Mouse (Mus musculus): ENCODE data around the gene Dennd4b. TPM values are rescaled to one million over a fixed set of nuclear protein-coding genes. Genes with fewer than 3 reads are reported as not detected.

The Dennd4b gene
- polyA plus RNA-seq, 1 experiment, result 25.7 TPM

DNA sequence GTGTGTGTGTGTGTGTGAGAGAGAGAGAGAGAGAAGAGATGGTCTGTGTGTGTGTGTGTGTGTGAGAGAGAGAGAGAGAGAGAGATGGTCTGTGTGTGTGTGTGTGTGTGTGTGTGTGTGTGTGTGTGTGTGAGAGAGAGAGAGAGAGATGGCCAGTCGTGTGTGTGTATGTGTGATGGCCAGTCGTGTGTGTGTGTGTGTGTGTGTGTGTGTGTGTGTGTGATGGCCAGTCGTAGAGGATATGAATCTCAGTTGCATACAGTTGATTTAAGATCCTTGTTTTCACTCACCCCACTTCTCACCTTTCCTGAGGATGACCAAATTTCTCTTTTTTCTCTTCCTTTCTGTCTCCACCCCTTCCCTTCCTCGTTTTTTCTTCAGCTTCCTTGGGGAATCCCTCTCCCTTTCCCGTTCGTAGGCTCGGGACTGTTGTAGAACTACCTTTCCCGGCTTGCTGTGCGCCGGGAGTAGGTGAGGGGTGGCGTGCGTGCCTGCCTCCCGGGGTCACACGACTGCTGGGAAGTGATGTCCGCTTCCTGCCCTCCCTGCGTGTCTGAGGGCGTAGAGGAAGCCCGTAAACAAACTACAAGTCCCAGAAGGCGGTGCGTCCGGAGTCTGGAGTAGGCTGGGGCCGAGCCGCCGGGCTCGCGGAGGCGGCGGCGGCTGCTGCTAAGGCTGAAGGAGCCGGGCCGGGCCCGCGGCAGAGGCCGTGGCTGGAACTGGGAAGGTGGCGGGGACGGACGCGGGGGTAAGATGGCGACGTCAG is 11.1 kb upstream of the Dennd4b start, which contains the start of gene Crtc2:
TSS of gene Crtc2 (plus strand) at position 511 of the 766 bp plus-strand sequence.
- peak; percentile 75 for TF ChIP-seq POLR2A (IDR thresholded peaks at IDR 0.05; ENCODE audit: control insufficient read depth, low read depth, low read length)
- TF ChIP-seq CTCF (IDR thresholded peaks at IDR 0.05; ENCODE audit: control insufficient read depth, insufficient read depth, insufficient replicate concordance, low read depth, low read length), result no peak
- peak within 1 kb of the TSS; percentile 100 for H3K4me3 ChIP-seq (ENCODE audit: control insufficient read depth, low read depth, low read length)
- H3K4me1 ChIP-seq (ENCODE audit: control insufficient read depth, insufficient read depth, low read length), result peaks cover 8% of the 10 kb centered on the region
- H3K27me3 ChIP-seq (ENCODE audit: control insufficient read depth, insufficient read depth, low read length), result no peaks in the 10 kb centered on the region
- peaks cover 2% of the 10 kb centered on the region for H3K36me3 ChIP-seq (ENCODE audit: control insufficient read depth, insufficient read depth, low read length)
- peak within 1 kb of the TSS; percentile 96 for H3K27ac ChIP-seq (ENCODE audit: control insufficient read depth, insufficient read depth, low read depth, low read length)

DNA sequence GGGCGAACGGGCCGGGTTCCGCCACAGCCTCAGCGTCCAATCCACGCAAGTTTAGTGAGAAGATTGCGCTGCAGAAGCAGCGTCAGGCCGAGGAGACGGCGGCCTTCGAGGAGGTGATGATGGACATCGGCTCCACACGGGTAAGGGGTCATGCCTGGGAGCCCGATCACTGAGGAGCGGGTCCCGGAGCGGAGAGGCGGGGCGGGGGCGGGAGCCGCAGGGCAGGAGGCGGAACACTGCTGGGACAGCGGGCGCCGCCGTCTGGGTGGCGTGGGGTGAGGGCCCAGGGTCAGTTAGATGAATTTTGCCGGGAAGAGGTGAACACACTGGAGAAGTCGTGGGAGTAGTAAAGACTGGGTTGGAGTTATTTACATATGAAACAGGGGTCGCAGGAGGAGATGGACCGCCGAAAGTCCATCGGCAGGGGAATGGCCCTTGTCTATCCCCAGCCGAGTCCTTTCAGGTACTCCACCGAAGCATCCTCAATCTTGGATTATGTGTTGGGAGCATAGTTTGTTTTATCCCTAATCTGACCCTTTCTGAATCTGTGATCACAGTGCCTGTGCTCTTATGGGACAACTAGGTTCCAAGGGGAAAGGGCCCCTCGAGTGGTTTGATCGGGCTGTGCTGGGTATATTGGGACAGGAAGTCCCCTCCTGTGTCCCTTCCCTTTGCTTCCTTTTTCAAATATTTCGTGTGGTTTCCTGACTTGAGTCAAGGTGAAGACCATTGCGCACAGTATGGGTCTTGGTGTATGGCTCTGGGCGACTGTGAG is 10.4 kb upstream of the Dennd4b start:
- no peaks in the 10 kb centered on the region for H3K27me3 ChIP-seq (ENCODE audit: control insufficient read depth, insufficient read depth, low read length)
- TF ChIP-seq CTCF (IDR thresholded peaks at IDR 0.05; ENCODE audit: control insufficient read depth, insufficient read depth, insufficient replicate concordance, low read depth, low read length), result no peak
- TF ChIP-seq POLR2A (IDR thresholded peaks at IDR 0.05; ENCODE audit: control insufficient read depth, low read depth, low read length), result no peak
- H3K4me3 ChIP-seq (ENCODE audit: control insufficient read depth, low read depth, low read length), result peak overlapping the region; percentile 100
- H3K4me1 ChIP-seq (ENCODE audit: control insufficient read depth, insufficient read depth, low read length), result peaks cover 7% of the 10 kb centered on the region
- peak overlapping the region; percentile 96 for H3K27ac ChIP-seq (ENCODE audit: control insufficient read depth, insufficient read depth, low read depth, low read length)
- peaks cover 3% of the 10 kb centered on the region for H3K36me3 ChIP-seq (ENCODE audit: control insufficient read depth, insufficient read depth, low read length)

DNA sequence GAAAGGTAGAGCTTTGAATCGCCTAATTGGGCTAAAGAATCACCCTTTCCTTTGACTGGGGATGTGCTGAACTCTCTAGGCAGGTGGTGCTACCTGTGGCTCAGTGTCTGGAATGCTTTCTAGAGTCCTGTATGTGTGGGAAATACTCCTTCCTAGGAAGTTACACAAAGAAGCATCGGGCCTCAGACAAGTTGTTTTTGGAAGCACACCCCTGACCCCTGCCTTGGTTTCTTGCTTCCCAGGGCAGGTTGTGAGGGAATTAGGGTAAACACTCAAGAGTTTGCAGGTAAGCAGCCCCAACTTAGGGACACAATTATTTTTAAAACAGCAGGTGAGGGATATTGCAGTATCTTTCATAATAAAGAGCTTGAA is 9.8 kb upstream of the Dennd4b start:
- H3K27me3 ChIP-seq (ENCODE audit: control insufficient read depth, insufficient read depth, low read length), result no peaks in the 10 kb centered on the region
- TF ChIP-seq POLR2A (IDR thresholded peaks at IDR 0.05; ENCODE audit: control insufficient read depth, low read depth, low read length), result no peak
- TF ChIP-seq CTCF (IDR thresholded peaks at IDR 0.05; ENCODE audit: control insufficient read depth, insufficient read depth, insufficient replicate concordance, low read depth, low read length), result no peak

DNA sequence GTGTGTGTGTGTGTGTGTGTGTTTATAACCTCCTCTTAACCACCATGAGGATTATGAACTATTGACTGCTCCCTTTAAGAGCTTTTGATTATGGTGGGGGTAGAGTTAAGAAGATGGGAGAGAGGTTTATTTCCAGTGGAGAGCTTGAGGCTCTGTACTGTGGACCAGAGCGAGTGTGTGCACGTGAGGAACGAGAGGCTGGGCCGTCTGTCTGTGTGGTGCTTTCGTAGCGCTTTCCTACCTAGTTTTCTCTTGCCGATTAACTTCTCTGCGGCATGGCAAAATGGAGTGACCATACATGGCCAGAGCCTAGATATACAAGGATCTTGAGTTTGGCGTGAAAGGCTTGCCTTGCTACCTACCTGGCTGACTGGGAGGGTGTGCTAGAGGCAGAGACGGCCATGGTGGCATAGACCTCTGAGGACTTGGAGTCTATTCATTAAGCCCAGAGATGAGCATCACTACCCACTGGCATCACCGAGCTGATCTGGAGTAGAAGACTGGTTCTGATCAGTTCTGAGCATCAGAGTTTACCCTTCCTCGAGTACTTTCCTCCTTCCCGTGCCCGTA is 9.1 kb upstream of the Dennd4b start:
- Histone ChIP-seq H3K4me1 (ENCODE audit: control insufficient read depth, insufficient read depth, low read length) (peaks cover 7% of the 10 kb centered on the region), H3K27ac (ENCODE audit: control insufficient read depth, insufficient read depth, low read depth, low read length) (no peak overlapping the region), H3K4me3 (ENCODE audit: control insufficient read depth, low read depth, low read length) (peak overlapping the region; percentile 15; the same call in 1 of the 2 replicates), H3K27me3 (ENCODE audit: control insufficient read depth, insufficient read depth, low read length) (no peaks in the 10 kb centered on the region), H3K36me3 (ENCODE audit: control insufficient read depth, insufficient read depth, low read length) (peaks cover 3% of the 10 kb centered on the region)
- TF ChIP-seq POLR2A (IDR thresholded peaks at IDR 0.05; ENCODE audit: control insufficient read depth, low read depth, low read length) (no peak), CTCF (IDR thresholded peaks at IDR 0.05; ENCODE audit: control insufficient read depth, insufficient read depth, insufficient replicate concordance, low read depth, low read length) (no peak)

More for the DNA sequence above, 9.8 kb upstream of the Dennd4b start:
- Histone ChIP-seq H3K27ac (ENCODE audit: control insufficient read depth, insufficient read depth, low read depth, low read length) (no peak overlapping the region), H3K36me3 (ENCODE audit: control insufficient read depth, insufficient read depth, low read length) (peaks cover 3% of the 10 kb centered on the region), H3K4me3 (ENCODE audit: control insufficient read depth, low read depth, low read length) (peak overlapping the region; percentile 100), H3K4me1 (ENCODE audit: control insufficient read depth, insufficient read depth, low read length) (peaks cover 7% of the 10 kb centered on the region)

DNA sequence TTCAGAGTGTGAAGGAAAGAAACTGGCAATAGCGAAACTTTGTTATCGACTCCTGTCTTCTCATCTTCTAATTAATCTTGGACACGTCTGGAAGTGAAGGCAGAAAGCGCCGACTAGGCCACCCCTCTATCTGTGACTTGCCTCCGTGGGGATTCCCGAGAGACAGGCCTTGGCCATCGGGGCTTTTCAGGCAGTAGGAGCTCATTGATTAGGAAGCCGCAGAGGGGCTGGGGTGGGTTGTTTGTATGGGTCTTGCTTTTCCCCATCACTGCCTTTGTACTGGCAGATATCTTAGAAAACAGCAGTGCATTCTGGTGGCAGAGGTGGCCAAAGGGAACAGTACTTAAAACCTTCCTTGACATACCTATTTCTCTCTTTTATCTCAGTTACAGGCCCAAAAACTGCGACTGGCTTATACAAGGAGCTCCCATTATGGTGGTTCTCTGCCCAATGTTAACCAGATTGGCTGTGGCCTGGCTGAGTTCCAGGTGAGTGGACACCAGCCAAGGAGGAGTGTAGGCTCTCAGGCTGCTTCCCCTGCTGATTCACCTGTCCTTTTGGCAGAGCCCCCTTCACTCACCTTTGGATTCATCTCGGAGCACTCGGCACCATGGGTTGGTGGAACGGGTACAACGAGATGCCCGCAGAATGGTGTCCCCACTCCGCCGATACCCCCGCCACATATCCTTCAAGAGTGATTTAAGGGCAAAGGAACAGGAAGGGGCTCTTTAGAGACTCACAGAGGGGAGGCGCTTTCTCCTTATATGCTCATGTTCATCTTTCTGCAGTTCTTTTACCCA is 8.1 kb upstream of the Dennd4b start:
- TF ChIP-seq CTCF (IDR thresholded peaks at IDR 0.05; ENCODE audit: control insufficient read depth, insufficient read depth, insufficient replicate concordance, low read depth, low read length) (no peak), POLR2A (IDR thresholded peaks at IDR 0.05; ENCODE audit: control insufficient read depth, low read depth, low read length) (no peak)
- Histone ChIP-seq H3K36me3 (ENCODE audit: control insufficient read depth, insufficient read depth, low read length) (peaks cover 3% of the 10 kb centered on the region), H3K27me3 (ENCODE audit: control insufficient read depth, insufficient read depth, low read length) (no peaks in the 10 kb centered on the region), H3K4me1 (ENCODE audit: control insufficient read depth, insufficient read depth, low read length) (peaks cover 7% of the 10 kb centered on the region), H3K4me3 (ENCODE audit: control insufficient read depth, low read depth, low read length) (no peak overlapping the region), H3K27ac (ENCODE audit: control insufficient read depth, insufficient read depth, low read depth, low read length) (no peak overlapping the region)

DNA sequence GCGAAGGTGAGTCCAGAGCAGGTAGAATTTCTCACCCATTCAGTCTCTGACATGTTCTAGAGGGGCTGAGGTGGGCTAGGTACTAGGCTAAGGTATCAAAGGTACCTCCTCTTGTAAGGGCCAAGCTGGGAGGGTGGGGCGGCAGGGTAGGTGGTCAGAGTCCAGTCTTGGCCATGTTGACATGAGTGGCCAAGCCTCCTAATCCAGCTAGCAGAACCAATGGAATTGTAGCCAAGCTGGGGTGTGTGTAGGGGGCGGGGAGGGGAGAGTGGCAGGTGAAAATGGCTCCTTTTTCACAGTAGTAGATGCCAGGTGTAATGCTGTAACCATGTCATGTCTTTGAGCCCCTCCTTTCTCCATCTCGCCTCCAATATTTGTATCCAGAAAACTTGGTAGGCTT is 6.5 kb upstream of the Dennd4b start:
- no peak for TF ChIP-seq CTCF (IDR thresholded peaks at IDR 0.05; ENCODE audit: control insufficient read depth, insufficient read depth, insufficient replicate concordance, low read depth, low read length)
- no peak for TF ChIP-seq POLR2A (IDR thresholded peaks at IDR 0.05; ENCODE audit: control insufficient read depth, low read depth, low read length)
- Histone ChIP-seq H3K36me3 (ENCODE audit: control insufficient read depth, insufficient read depth, low read length) (peaks cover 3% of the 10 kb centered on the region), H3K4me1 (ENCODE audit: control insufficient read depth, insufficient read depth, low read length) (peaks cover 7% of the 10 kb centered on the region)

More for the DNA sequence above, 6.5 kb upstream of the Dennd4b start:
- Histone ChIP-seq H3K27ac (ENCODE audit: control insufficient read depth, insufficient read depth, low read depth, low read length) (no peak overlapping the region), H3K4me3 (ENCODE audit: control insufficient read depth, low read depth, low read length) (no peak overlapping the region), H3K27me3 (ENCODE audit: control insufficient read depth, insufficient read depth, low read length) (no peaks in the 10 kb centered on the region)
